Mouse (Mus musculus): ENCODE results near the gene Rictor.

DNA sequence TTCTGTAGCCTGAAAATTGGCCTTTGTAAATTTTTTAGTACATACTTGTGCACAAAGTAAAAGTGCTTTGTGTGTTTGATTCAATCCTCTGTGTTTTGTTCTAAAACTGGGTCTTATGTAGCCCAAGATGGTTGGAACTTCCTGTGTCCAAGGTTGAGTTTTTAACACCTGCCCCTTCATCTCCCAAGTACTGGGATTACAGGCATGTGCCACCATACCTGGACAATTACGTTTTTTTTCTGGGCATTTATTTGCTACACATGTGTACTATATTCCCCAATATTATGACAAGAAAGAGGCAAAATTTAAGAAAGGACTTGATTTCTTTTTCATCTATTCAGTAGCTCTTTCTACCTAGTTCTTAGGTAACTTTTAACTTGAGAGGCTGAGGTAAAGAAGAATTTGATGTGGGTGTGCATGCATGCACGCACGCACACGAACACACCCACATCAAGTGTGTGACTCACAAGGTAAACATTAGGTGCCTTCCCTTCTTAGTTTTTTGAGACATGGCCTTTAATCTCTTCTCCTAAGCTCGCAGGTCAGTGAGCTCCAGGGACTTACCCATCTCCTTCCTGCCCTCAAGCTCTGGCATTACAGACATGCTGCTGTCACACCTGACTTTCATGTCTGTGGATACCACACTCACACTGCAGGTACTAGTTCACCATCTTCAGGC, 18.1 kb downstream of the Rictor start:
- TF ChIP-seq CTCF (IDR thresholded peaks at IDR 0.05; ENCODE audit: borderline replicate concordance, insufficient read depth, low read depth, low read length) (no peak), POLR2A (IDR thresholded peaks at IDR 0.05; ENCODE audit: borderline replicate concordance, insufficient read depth, low read length) (no peak)
